Mouse (Mus musculus): ENCODE measurements around the gene Magi2.

DNA sequence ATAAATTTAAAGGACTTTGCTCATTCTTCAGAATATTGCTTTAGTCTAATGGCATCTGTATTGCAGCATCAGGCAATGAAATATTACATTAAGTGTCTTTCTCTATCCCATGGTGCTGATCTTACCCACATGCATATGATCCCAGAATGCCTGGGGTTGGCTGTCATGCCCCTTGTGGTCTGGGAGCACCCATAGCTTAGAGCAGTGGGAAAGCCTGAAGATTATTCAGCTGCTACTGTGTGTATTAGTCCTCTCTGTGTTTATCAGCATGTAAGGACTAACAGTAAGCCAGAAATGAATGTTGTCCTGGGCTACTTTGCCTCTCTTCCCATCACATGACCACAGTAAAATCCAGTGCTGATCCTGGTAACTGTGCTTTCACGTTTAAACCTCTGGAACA, 1380.7 kb downstream of the Magi2 start:
- TF ChIP-seq CTCF (IDR thresholded peaks at IDR 0.05; ENCODE audit: control insufficient read depth, insufficient read depth, insufficient read length) (no peak), USF1 (IDR thresholded peaks at IDR 0.05; ENCODE audit: low read depth) (no peak), MYOG (IDR thresholded peaks at IDR 0.05; ENCODE audit: control insufficient read depth, extremely low read depth, insufficient read length) (no peak)

Measured in C2C12 (cell line).